In the genomic region with DNA sequence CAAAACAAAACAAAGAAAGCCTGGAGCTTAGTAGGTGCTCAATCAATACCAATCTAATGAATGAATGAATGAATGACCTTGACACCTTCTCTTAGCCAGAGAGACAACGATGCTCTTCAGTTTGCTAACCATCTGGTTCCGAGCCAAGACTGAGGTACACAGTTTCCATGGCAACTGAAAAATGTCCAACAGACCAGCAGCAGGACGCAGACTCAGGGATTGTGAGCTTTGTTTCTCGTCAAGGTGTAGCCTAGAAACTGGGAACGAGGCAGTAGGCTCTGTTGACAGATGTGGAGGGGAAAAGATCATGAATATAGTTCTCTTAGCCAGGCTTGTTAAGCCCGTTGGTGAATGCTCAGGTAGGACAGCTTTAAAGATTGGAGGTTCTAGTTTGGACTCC, we compare ENCODE assay signal across 11 mouse cellular contexts. TPM values are rescaled to one million over a fixed set of nuclear protein-coding genes. Genes with fewer than 3 reads are reported as not detected.
DNase-seq lines count a peak whose midpoint lies in the region; ATAC-seq lines count a peak whose summit lies in the region.
"Had no signal": no experiment of that assay in that cellular context is flagged by ENCODE, and none has a peak within 500 bp of the region (broad histone marks: within the 10 kb centered on the region; RNA-seq: fewer than 3 reads in every experiment).

No protein-coding gene starts in this region.

- 67% methylated on average over 6 of the region's 6 CpGs for WGBS in kidney, embryonic 14.5 days

- H3K36me3 ChIP-seq in kidney, embryonic 14.5 days (ENCODE audit: control insufficient read depth, insufficient read depth, low read length) = no peaks in the 10 kb centered on the region

- H3K9me3 ChIP-seq in kidney, embryonic 14.5 days (ENCODE audit: control insufficient read depth, low read length) = no peaks in the 10 kb centered on the region

- DNase-seq in kidney, postnatal 4 days = no peak
- DNase-seq in MN1 (ENCODE audit: low spot score) = peak; percentile 77
- DNase-seq in brain, adult 2 months (ENCODE audit: low read depth, low spot score) = peak; percentile 88
- DNase-seq in forelimb bud, embryonic 11.5 days (ENCODE audit: low read depth, low spot score) = peak; percentile 29
- no peak for DNase-seq in right cerebral cortex, adult 18-20 months
- no peak for DNase-seq in right cerebral cortex, adult 2 months (ENCODE audit: low spot score in 2 of 2)
- DNase-seq: gastrocnemius, postnatal 14 days; heart, postnatal 14 days had no signal

- ATAC-seq in kidney, embryonic 14.5 days (ENCODE audit: low FRiP score, low TSS enrichment) = no peak
- no peak for ATAC-seq in granulocyte monocyte progenitor cell, adult 5-6 weeks (replicated peaks; ENCODE audit: poor library complexity, severe bottlenecking)

- H3K9ac ChIP-seq in kidney, embryonic 14.5 days (ENCODE audit: low read depth, low read length) = no peak overlapping the region
- H3K9ac ChIP-seq: liver, embryonic 14.5 days had no signal

- peaks cover 9% of the 10 kb centered on the region for H3K4me1 ChIP-seq in kidney, embryonic 14.5 days (ENCODE audit: control insufficient read depth, insufficient read depth, low read length)

- no peak overlapping the region for H3K4me3 ChIP-seq in kidney, embryonic 14.5 days (ENCODE audit: low read length)

- H3K27me3 ChIP-seq in kidney, embryonic 14.5 days (ENCODE audit: control insufficient read depth, insufficient read depth, low read length) = no peaks in the 10 kb centered on the region

- H3K4me2 ChIP-seq in kidney, embryonic 14.5 days (replicated peaks; ENCODE audit: low read depth, low read length) = no peak overlapping the region

- peak overlapping the region; percentile 100 for H3K27ac ChIP-seq in kidney, embryonic 14.5 days (ENCODE audit: low read depth, low read length)
- H3K27ac ChIP-seq: liver, embryonic 14.5 days had no signal

RNA-seq across cellular contexts. Expression of gene Patz1, which starts 1.5 kb away (rescaled TPM):
- polyA plus RNA-seq in kidney, embryonic 14.5 days (2014; fragmentation: Nextera tagmentation; extraction: Ambion mirVana) = 55.9 and 76.6 TPM in 2 replicates
- total RNA-seq in granulocyte monocyte progenitor cell, adult 5-6 weeks (2014; fragmentation: Nextera tagmentation) = 98.0 and 105 TPM in 2 replicates
- total RNA-seq in granulocyte monocyte progenitor cell, adult 5-6 weeks (2017) = 65.0 and 73.9 TPM in 2 replicates

RNA-seq across cellular contexts. Expression of gene Drg1, which starts 20.9 kb away (rescaled TPM):
- 225 and 249 TPM in 2 replicates for polyA plus RNA-seq in kidney, embryonic 14.5 days (2014; fragmentation: Nextera tagmentation; extraction: Ambion mirVana)
- total RNA-seq in granulocyte monocyte progenitor cell, adult 5-6 weeks (2014; fragmentation: Nextera tagmentation) = 132 and 172 TPM in 2 replicates
- total RNA-seq in granulocyte monocyte progenitor cell, adult 5-6 weeks (2017) = 229 and 265 TPM in 2 replicates

RNA-seq across cellular contexts. Expression of gene Pik3ip1, which starts 43.1 kb away (rescaled TPM):
- 7.0 and 7.8 TPM in 2 replicates for polyA plus RNA-seq in kidney, embryonic 14.5 days (2014; fragmentation: Nextera tagmentation; extraction: Ambion mirVana)
- total RNA-seq in granulocyte monocyte progenitor cell, adult 5-6 weeks (2014; fragmentation: Nextera tagmentation) = 30.2 and 35.9 TPM in 2 replicates
- 44.8 and 63.1 TPM in 2 replicates for total RNA-seq in granulocyte monocyte progenitor cell, adult 5-6 weeks (2017)

Comparison
In these comparisons a context has a peak if more than half of its experiments do, and no peak if none do; other contexts are left out.
1. DNase-seq: peak in MN1 (single experiment), brain, adult 2 months (single experiment) and forelimb bud, embryonic 11.5 days (single experiment); none in kidney, postnatal 4 days (0 of 2), right cerebral cortex, adult 18-20 months (single experiment) and right cerebral cortex, adult 2 months (0 of 2).